Mouse (Mus musculus) ovary, postnatal 36 days (tissue): Measurements from ENCODE around the gene Zfp605.
A peak's percentile ranks its signal among the peaks of the same experiment; 100 is the strongest.
"Not testable (repeated sequence)": the region's sequence is repeated elsewhere in the genome, so short reads cannot be mapped to it uniquely, and the experiment has no call there.

Source experiments
- DNase-seq: peaks from one replicate; pipeline ENCODE4 v3.0.0; 2022; ENCODE audit warnings: low spot score, mixed read lengths

Zfp605 gene

DNA sequence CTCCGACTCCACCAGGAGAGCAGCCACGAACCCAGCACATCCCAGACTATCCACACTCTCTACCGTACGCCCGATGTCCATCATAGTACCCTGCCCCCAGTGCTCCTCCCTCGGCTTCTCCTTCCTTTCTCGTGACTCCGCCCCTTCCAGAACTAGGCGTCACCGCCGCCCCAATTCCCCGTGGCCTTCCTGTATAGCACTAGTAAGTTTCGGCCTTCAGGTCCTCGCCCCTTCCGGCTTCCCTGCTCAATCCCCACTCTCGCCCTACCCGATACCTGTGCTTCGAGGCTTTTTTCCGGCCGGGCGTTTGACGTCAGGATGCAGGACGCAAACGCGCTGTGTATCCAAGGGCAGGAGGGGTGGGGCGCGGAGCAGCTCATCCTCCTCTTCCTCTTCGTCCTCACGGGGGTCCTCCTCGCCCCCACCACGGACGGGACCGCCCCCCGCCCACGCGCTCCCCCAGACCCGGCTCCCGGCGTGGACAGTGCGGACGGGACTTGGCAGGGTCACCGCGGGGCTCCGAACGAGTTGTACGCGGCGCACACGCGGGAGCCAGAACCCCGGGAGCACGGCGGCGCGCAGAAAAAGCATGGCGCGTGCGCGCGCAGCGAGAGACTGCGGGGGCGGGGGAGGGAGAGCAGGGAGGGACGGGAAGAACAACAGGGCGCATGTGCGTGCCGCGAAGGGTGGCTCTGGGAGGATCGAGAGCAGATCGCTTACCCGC is 2.1 kb upstream of the Zfp605 start, which contains the start of gene Gtpbp6:
Gene Gtpbp6, minus strand, starts transcription at position 617 of the 724 bp plus-strand sequence.
- DNase-seq = peak; percentile 94

DNA sequence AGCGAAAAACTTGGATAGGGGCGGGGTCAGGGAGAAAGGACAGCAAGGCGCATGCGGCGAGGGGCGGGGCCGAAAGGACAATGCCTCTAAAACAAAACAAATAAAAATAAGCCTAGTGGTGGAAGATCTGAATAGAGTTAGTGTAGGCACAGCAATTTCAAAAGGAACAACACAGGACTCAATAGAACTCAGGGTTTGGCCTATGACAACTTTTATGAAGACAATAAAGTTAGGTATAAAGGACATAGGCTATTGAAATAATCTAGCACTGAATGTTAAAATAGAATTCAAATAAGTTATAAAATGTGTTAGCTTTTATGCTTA is 1.6 kb upstream of the Zfp605 start:
- DNase-seq = no peak

DNA sequence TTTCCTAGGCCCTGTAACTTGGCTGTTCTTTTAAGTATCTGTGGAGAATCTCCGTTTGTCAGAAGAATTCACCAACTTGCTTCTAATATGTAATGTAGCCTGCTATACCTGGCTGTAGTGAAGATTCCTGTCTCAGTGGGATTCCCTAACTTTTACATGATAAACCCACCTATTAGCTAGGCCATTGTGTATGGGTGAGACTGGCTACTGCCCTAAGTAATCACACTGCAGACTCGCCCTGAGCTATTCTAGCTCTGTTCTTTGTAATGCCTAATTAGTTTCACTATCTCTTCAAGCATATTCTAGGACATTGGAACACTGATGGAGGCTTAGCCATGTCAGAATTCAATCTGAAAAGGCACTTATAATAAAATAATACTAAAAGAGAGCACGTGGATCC is 12.5 kb downstream of the Zfp605 start:
- DNase-seq = not testable (repeated sequence)

DNA sequence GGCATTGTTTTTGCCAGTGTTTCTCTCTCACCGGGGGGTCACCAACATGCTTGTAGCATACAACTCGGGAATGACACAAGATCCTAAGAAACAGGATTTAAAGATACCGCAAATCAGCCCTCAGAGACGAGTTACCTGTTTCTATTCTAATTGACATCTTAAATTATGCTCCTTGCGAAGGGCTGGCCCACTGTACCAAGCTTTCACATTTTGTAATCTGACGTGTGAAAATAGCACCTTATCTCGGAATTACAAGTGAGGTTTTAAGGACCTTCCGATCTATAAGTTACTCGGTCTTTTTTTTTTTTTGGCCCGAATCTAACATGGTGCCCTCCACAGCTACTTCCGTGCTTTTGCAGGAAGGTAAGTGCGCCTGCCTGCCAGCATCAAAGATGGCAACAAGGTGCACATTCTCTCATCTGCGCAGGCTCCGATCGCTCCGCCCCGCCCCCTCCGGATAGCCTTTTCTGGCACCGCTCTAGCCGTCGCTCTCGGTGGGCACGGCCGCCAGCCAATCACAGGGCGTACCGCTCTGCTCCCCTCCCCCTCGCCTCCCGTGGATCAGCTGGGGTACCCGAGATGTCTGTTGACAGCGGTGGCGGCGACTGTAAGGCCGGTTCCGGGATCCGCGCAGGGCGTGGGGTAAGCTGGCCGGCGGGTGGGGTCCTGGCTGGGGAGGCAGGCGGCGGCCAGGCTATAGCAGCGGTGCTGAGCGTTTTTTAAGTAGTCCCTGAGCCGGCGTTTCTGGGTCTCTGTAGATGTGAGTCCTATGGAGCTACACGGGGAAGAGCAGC is 25.6 kb downstream of the Zfp605 start, which contains the start of gene Chfr:
Gene Chfr, plus strand, starts transcription at position 550 of the 794 bp plus-strand sequence.
- DNase-seq = peak; percentile 99

DNA sequence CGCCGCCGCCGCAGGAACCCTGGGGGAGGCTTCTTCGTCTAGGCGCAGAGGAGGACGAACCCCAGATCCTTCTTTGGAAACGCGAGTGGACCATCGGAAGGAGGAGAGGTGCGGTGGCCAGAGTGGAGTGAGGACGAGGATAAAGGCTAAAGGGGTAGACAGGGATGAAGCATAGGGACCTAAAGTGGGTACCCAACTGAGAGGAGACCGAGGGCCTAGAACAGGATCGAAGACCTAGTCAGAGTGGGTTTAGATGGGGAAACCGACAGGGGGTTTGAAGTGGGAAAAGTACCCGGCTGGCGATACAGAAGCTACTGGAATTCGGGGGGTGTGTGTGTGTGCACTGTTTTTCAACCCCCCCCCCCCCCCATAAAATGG is 26.2 kb downstream of the Zfp605 start:
- no peak for DNase-seq

DNA sequence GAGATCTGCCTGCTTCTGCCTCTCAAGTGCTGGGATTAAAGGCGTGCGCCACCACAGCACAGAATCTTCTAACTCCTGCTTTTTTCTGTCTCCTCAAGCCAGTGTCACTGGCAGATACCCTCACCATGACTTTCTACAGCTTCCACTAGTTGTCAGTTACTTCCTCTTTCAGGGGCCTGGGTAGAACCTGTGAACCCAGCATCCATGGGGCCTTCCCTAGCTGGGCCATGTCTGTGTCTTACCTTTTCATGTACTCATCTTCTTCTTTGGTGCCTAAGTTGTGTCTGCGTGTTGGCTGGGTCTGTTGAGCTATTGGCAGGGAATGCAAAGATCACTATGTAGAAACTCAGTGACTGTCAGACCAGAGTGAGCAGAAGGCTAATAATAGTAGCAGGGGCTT is 27.9 kb downstream of the Zfp605 start:
- DNase-seq = no peak

DNA sequence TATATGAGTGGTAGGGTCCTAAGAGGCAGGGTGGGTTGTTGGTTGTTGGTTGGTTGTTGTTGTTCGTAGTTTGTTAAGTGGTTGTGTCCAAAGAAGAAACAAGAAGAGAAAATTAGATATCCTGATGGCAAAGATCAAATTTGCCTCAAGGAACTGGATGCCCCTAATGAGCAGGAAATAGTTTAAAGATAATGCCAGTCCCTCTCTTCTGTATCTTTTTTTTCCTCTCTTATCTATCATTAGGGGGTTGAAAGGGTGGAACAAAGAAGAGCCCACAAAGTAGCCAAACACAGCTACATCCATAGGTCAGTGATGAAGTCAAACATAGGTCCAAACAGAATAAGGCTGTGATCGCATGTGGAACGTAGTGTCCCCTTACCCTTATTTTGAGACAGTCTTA is 29.4 kb downstream of the Zfp605 start:
- no peak for DNase-seq

DNA sequence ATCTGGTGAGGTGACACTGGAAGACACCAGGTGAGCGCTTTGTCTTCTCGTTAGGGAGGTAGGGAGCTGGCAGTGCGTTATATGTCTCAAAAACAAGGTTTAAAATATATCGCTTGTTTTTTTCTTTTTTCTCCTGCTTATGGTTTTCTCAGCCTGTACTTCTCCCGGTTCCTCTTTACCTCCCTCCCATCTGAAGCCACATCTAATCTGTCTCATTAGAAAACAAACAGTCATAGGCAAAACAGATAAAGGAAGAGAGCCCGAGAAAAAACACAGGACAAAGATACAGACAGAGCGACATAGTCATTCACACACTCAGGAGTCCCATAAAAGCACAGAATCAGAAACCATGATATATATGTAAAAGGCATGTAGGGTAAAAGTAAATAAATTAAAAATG is 30.5 kb downstream of the Zfp605 start:
- DNase-seq = no peak

DNA sequence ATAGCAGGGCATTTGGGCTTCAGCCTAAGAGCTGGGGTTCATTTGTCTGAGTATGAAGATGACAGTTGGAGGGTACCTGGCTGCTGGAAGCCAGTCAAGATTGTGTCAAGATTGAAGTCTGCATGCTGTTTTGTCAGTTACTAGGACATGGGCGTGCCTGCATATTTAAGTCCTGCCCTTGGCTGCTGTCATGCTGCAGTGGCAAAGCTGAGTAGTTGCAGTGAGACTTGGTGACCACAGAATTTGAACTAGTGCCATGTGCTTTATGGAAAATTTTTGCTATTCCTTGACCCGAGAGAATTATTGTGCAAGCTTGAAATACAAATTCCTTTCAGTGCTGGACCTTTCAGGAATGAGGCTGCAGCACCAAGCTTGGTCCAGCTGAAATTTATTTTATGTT is 32.4 kb downstream of the Zfp605 start:
- DNase-seq = no peak

DNA sequence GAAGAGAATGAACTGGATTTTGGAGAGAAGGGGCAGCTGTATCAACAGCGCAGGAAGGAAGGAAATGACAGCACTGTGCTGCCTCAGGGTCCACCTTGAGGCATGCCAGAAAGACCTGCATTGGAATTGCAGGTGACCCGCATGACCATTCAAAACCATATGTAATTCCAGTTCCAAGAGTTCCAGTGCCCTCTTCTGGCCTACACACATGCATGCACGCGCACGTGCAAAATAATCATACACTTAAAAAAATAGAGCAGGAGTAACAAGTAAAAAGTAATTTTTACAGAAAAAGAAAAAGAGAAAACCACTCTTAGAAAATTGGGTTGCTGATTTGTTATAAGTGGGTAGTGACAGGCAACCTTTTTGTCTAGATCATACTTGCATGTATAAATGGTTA is 33.1 kb downstream of the Zfp605 start:
- no peak for DNase-seq

DNA sequence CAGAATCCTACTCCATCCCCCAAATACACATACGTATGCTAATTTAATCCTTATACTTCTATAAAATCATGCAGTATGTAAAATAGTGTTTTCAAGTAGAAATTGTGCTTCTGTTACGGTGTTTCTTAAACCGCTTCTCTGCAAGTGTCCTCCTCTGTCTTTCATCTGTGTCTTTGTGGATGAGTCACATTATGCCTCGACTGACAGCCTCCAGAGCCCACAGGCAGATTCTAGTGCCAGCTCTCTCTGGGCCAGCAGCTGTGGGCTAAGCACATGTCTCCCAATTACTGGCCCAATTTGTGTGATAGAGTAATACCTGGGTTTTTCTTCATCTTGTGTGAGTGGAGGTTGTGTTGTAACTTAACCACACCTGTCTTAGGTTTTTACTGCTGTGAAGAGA is 59.5 kb downstream of the Zfp605 start:
- DNase-seq = no peak

DNA sequence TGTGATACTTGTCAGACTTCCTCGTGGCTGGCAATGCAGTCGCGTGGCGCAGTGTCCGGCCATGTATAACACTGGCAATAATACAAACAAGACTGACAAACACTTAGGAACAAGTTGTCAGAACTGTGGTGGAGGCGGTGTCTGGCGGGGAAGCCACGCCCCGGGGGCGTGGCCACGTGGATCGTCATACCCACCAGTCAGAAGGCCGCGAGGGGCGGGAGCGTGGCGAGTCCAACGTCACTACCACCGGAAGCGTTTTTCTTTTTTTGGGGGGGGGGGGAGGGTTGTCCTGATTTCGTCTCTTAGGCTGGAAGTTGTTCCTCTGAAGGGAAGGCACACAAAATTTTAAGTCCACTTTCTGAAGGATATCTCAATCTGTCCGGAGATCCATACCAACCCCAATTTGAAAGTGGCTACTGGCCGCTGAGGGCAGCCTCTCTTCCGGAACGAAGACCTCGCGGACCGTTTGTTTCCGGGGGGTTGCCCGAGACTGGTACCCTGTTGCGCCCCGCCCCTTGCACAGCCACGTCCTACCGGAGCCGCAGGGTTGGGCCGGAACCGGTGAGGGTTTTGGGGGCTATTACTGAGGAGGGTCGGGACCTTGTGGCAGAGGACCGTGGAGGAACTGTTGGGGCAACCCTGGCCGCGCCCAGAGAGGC is 66.6 kb downstream of the Zfp605 start, which contains the start of gene Golga3:
Gene Golga3, plus strand, starts transcription at position 340 of the 659 bp plus-strand sequence.
- peak; percentile 91 for DNase-seq

DNA sequence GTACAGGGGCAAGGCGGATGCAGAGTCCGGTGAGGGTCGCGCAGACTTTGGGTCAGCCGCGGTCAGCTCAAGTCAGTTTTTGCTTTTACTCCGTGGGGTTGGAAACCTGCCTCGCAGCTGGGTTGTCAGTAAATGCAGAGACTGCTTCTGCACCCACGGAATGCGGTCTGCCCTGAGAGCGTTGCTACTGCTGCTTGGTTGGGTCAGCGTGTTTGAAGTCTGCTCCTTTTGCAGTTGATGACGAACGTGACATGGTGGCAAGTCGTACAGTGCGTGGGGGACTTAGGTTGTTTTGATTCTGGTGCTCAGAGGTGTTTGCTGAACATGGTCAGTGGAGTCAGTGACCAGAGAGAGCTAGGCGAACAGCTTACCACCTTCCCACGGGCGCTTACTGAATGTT is 67.1 kb downstream of the Zfp605 start:
- no peak for DNase-seq

DNA sequence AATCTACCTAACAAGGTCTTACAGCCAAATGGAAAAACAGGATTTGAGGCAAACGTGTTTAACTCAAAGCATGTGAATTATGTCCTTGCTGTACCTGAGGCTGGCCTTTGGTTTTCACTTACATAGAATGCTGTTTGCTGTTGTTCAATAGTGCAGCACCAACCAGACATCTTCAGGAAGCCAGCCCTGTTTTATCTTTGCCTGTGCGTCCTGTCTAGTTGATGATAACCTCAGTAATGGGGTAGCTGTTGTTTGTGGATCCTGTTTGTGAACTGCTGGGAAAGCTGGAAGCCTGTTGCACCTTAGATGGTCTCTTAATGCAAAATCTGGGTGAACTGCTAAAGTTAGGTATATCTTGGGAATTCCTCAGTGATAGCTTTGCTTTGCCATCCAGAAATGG is 68.7 kb downstream of the Zfp605 start:
- no peak for DNase-seq
